Mouse (Mus musculus) brain, adult 2 months (tissue): ENCODE data around the gene Kdm5b.

Source experiments
- DNase-seq: peaks from one replicate; pipeline ENCODE4 v3.0.0; 2011; ENCODE audit warnings: low read depth, low spot score

Gene Kdm5b

GRCm38 (mm10) chr1:134549632-134550132, 10.3 kb upstream of the Kdm5b start, which contains the start of gene Mgat4e:
TSS of gene Mgat4e (minus strand) at chr1:134549682.
- no peak for DNase-seq

- no peak for DNase-seq
Measured at GRCm38 (mm10) chr1:134551869-134552268, 8.1 kb upstream of the Kdm5b start.

GRCm38 (mm10) chr1:134552396-134552795, 7.6 kb upstream of the Kdm5b start:
- DNase-seq: no peak

- DNase-seq: no peak
Measured at GRCm38 (mm10) chr1:134555240-134555870, 4.6 kb upstream of the Kdm5b start.

- peak; percentile 73 for DNase-seq
Measured at GRCm38 (mm10) chr1:134555871-134556670, 3.9 kb upstream of the Kdm5b start.

GRCm38 (mm10) chr1:134556671-134557218, 3.2 kb upstream of the Kdm5b start:
- DNase-seq: peak; percentile 98

GRCm38 (mm10) chr1:134558511-134558910, 1.5 kb upstream of the Kdm5b start:
- DNase-seq: no peak

GRCm38 (mm10) chr1:134559226-134559625, 745 bp upstream of the Kdm5b start:
- DNase-seq: no peak

GRCm38 (mm10) chr1:134560396-134560795, 425 bp downstream of the Kdm5b start:
- peak; percentile 51 for DNase-seq

- DNase-seq: peak; percentile 63
Measured at GRCm38 (mm10) chr1:134560801-134561769, 1.1 kb downstream of the Kdm5b start.

GRCm38 (mm10) chr1:134561770-134562143, 1.8 kb downstream of the Kdm5b start:
- no peak for DNase-seq

- DNase-seq: no peak
Measured at GRCm38 (mm10) chr1:134562457-134562856, 2.5 kb downstream of the Kdm5b start.

GRCm38 (mm10) chr1:134563726-134564125, 3.8 kb downstream of the Kdm5b start:
- no peak for DNase-seq

GRCm38 (mm10) chr1:134567511-134567910, 7.5 kb downstream of the Kdm5b start:
- no peak for DNase-seq

GRCm38 (mm10) chr1:134570171-134570570, 10.2 kb downstream of the Kdm5b start:
- no peak for DNase-seq

- DNase-seq: no peak
Measured at GRCm38 (mm10) chr1:134570631-134571030, 10.7 kb downstream of the Kdm5b start.

- DNase-seq: no peak
Measured at GRCm38 (mm10) chr1:134573300-134573931, 13.4 kb downstream of the Kdm5b start.

GRCm38 (mm10) chr1:134573932-134574315, 14.0 kb downstream of the Kdm5b start:
- DNase-seq: no peak

- DNase-seq: peak; percentile 44
Measured at GRCm38 (mm10) chr1:134577384-134578120, 17.6 kb downstream of the Kdm5b start.

GRCm38 (mm10) chr1:134580796-134581195, 20.8 kb downstream of the Kdm5b start:
- DNase-seq: no peak
